Mouse (Mus musculus): ENCODE measurements at regions not wholly inside any gene's neighbourhood (a gene's known extent, or its start where the extent isn't known, plus 50 kb on each side); places are given as distances from the start of the nearest gene placed in this dataset.

DNA sequence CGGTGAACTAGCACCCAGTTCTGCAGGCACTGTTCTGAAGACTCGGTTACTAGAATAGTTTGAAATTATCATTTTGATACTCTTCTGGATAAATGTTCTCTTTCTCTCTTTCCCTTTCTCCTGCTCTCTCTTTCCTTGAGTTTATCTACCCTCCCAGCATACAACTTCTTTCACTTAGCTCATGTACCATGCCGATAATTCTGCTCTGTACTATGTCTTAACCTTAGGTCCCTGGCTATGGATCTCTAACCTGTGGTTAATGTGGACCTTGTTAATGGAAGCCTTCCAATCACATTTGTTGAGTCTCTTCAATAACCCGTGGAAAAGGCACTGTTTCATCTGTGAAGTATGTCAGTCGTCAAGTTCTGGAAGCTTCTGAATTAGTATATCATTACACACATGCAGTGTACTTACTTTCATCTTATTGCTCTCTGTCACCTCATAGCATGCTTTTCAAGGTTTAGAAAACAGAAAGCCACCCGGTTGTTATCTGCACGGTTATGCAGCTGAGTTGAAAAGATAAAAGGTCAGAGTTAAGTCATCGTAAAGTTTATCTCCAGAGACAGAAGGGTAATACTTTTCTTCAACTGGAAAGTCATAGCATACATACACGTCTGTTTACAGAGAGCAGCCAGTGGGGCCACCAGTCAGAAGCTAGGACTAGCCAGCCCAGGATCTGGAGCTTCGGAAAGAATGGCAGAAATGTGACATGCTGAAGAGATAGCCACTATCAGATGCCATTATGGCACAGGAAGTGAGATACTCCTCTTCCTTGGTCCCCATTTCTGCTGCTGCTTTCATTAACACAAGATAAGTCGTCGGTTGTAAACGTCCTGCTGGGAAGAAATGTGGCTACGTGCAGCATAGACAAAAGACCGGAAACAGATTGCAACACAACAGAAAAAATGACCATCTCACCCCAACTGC, 157.6 kb upstream of the Rspo3 start:
- Histone ChIP-seq H3K4me1 (ENCODE audit: control insufficient read depth, insufficient read depth, low read length) (no peaks in the 10 kb centered on the region), H3K4me2 (ENCODE audit: low read length) (no peak overlapping the region), H3K4me3 (replicated peaks; ENCODE audit: low read depth, low read length) (no peak overlapping the region), H3K27me3 (ENCODE audit: control insufficient read depth, insufficient read depth, low read length) (no peaks in the 10 kb centered on the region), H3K9ac (replicated peaks; ENCODE audit: low read length) (no peak overlapping the region), H3K36me3 (ENCODE audit: control insufficient read depth, insufficient read depth, low read length) (no peaks in the 10 kb centered on the region), H3K27ac (replicated peaks; ENCODE audit: low read depth, low read length) (no peak overlapping the region), H3K9me3 (ENCODE audit: control insufficient read depth, low read length) (no peaks in the 10 kb centered on the region)
- no peak for ATAC-seq (ENCODE audit: low FRiP score, low TSS enrichment)
- no peak for DNase-seq
- WGBS: 89% methylated on average over 15 of the region's 15 CpGs

- Histone ChIP-seq H3K27ac (replicated peaks; ENCODE audit: low read depth, low read length) (no peak overlapping the region), H3K9ac (replicated peaks; ENCODE audit: low read length) (no peak overlapping the region), H3K4me2 (ENCODE audit: low read length) (no peak overlapping the region), H3K27me3 (ENCODE audit: control insufficient read depth, insufficient read depth, low read length) (no peaks in the 10 kb centered on the region), H3K4me1 (ENCODE audit: control insufficient read depth, insufficient read depth, low read length) (no peaks in the 10 kb centered on the region), H3K4me3 (replicated peaks; ENCODE audit: low read depth, low read length) (no peak overlapping the region), H3K36me3 (ENCODE audit: control insufficient read depth, insufficient read depth, low read length) (no peaks in the 10 kb centered on the region), H3K9me3 (ENCODE audit: control insufficient read depth, low read length) (no peaks in the 10 kb centered on the region)
- ATAC-seq (ENCODE audit: low FRiP score, low TSS enrichment) (no peak), DNase-seq (no peak)
- WGBS: 89% methylated on average over 3 of the region's 3 CpGs
Observed at GRCm38 (mm10) chr10:29689529-29689928, 153.9 kb upstream of the Rspo3 start.

GRCm38 (mm10) chr10:29686982-29687381, 151.3 kb upstream of the Rspo3 start:
- H3K27me3 ChIP-seq (ENCODE audit: control insufficient read depth, insufficient read depth, low read length): no peaks in the 10 kb centered on the region
- H3K36me3 ChIP-seq (ENCODE audit: control insufficient read depth, insufficient read depth, low read length): no peaks in the 10 kb centered on the region
- no peak for ATAC-seq (ENCODE audit: low FRiP score, low TSS enrichment)
- WGBS: 50% methylated on average over 5 of the region's 5 CpGs
- H3K9ac ChIP-seq (replicated peaks; ENCODE audit: low read length): no peak overlapping the region
- DNase-seq: no peak
- no peak overlapping the region for H3K4me3 ChIP-seq (replicated peaks; ENCODE audit: low read depth, low read length)
- no peaks in the 10 kb centered on the region for H3K9me3 ChIP-seq (ENCODE audit: control insufficient read depth, low read length)
- H3K4me2 ChIP-seq (ENCODE audit: low read length): no peak overlapping the region
- no peak overlapping the region for H3K27ac ChIP-seq (replicated peaks; ENCODE audit: low read depth, low read length)
- H3K4me1 ChIP-seq (ENCODE audit: control insufficient read depth, insufficient read depth, low read length): no peaks in the 10 kb centered on the region

DNA sequence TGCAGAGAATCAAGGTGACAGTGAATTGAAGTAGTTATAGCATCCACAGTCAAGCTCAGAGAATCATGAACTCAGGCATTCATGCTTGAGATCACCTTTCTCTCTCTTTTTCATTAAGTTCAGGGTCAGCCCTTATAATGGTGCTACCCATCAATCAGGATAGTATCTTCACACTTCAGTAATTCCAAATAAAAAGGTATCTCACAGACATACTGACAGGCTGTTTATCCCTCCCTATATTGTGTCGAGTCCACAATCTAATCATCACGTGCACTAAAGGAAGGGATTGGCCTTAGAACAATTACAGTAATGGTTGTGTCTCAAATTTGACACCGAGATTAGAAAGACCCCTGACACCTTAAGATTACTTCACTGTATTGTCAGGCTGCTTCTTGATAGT, 138.7 kb upstream of the Rspo3 start:
- H3K9me3 ChIP-seq (ENCODE audit: control insufficient read depth, low read length): no peaks in the 10 kb centered on the region
- 28% methylated on average over 3 of the region's 3 CpGs for WGBS
- no peak for ATAC-seq (ENCODE audit: low FRiP score, low TSS enrichment)
- H3K27ac ChIP-seq (replicated peaks; ENCODE audit: low read depth, low read length): no peak overlapping the region
- H3K27me3 ChIP-seq (ENCODE audit: control insufficient read depth, insufficient read depth, low read length): no peaks in the 10 kb centered on the region
- H3K4me1 ChIP-seq (ENCODE audit: control insufficient read depth, insufficient read depth, low read length): no peaks in the 10 kb centered on the region
- H3K4me3 ChIP-seq (replicated peaks; ENCODE audit: low read depth, low read length): no peak overlapping the region
- H3K36me3 ChIP-seq (ENCODE audit: control insufficient read depth, insufficient read depth, low read length): no peaks in the 10 kb centered on the region
- no peak overlapping the region for H3K4me2 ChIP-seq (ENCODE audit: low read length)
- DNase-seq: no peak
- no peak overlapping the region for H3K9ac ChIP-seq (replicated peaks; ENCODE audit: low read length)

GRCm38 (mm10) chr10:29661752-29662151, 126.1 kb upstream of the Rspo3 start:
- DNase-seq (no peak), ATAC-seq (ENCODE audit: low FRiP score, low TSS enrichment) (no peak)
- Histone ChIP-seq H3K4me1 (ENCODE audit: control insufficient read depth, insufficient read depth, low read length) (no peaks in the 10 kb centered on the region), H3K4me3 (replicated peaks; ENCODE audit: low read depth, low read length) (no peak overlapping the region), H3K9ac (replicated peaks; ENCODE audit: low read length) (no peak overlapping the region), H3K27me3 (ENCODE audit: control insufficient read depth, insufficient read depth, low read length) (no peaks in the 10 kb centered on the region), H3K36me3 (ENCODE audit: control insufficient read depth, insufficient read depth, low read length) (no peaks in the 10 kb centered on the region), H3K27ac (replicated peaks; ENCODE audit: low read depth, low read length) (no peak overlapping the region), H3K9me3 (ENCODE audit: control insufficient read depth, low read length) (no peaks in the 10 kb centered on the region), H3K4me2 (ENCODE audit: low read length) (no peak overlapping the region)
- WGBS: 67% methylated on average over 1 of the region's 1 CpGs

DNA sequence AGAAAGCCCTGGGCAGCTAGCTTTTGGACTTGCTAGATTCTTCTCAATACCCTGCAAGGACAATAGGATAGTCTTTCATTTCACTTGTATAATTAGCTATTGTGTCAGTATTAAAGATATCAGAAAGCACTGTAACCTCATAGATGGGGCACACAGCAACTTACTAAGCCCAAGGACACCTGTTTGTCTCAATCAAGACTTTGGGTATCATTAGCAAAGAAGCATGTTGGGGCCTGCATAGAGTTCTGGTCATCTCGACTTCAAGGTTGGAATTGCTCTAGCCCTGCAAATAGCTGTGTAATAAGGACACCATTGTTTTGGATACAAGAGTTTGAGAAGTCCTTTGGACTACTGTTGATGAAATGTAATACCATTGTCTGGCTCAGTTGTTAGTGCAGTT, 104.6 kb upstream of the Rspo3 start:
- WGBS: 70% methylated on average over 1 of the region's 1 CpGs

DNA sequence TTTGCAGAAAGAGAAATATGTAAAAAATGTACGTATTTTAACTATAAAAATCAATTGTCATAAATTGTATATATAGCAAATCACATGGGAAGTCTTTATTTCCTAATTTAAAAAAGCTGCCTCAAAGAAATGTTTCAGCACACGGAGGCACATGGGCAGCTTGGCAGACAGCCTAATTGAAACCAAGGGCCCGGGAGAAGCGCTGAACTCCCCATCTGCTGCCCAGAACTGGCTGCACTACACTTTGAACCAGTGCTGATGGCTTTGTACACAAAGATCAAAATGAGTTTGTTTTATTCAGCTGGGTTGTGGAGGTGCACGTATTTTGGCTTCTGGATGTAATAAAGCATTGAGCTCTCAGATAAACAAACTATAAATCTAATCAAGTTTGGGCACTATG, 100.2 kb upstream of the Rspo3 start:
- Histone ChIP-seq H3K9me3 (ENCODE audit: control insufficient read depth, low read length) (no peaks in the 10 kb centered on the region), H3K27ac (replicated peaks; ENCODE audit: low read depth, low read length) (no peak overlapping the region), H3K4me1 (ENCODE audit: control insufficient read depth, insufficient read depth, low read length) (no peaks in the 10 kb centered on the region), H3K36me3 (ENCODE audit: control insufficient read depth, insufficient read depth, low read length) (no peaks in the 10 kb centered on the region), H3K27me3 (ENCODE audit: control insufficient read depth, insufficient read depth, low read length) (no peaks in the 10 kb centered on the region), H3K4me2 (ENCODE audit: low read length) (no peak overlapping the region), H3K4me3 (replicated peaks; ENCODE audit: low read depth, low read length) (no peak overlapping the region), H3K9ac (replicated peaks; ENCODE audit: low read length) (no peak overlapping the region)
- WGBS: 66% methylated on average over 5 of the region's 5 CpGs
- ATAC-seq (ENCODE audit: low FRiP score, low TSS enrichment): no peak
- DNase-seq: peak; percentile 46

More for the DNA sequence above, 104.6 kb upstream of the Rspo3 start:
- Histone ChIP-seq H3K4me2 (ENCODE audit: low read length) (no peak overlapping the region), H3K9ac (replicated peaks; ENCODE audit: low read length) (no peak overlapping the region), H3K27ac (replicated peaks; ENCODE audit: low read depth, low read length) (no peak overlapping the region), H3K4me1 (ENCODE audit: control insufficient read depth, insufficient read depth, low read length) (no peaks in the 10 kb centered on the region), H3K9me3 (ENCODE audit: control insufficient read depth, low read length) (no peaks in the 10 kb centered on the region), H3K36me3 (ENCODE audit: control insufficient read depth, insufficient read depth, low read length) (no peaks in the 10 kb centered on the region), H3K4me3 (replicated peaks; ENCODE audit: low read depth, low read length) (no peak overlapping the region), H3K27me3 (ENCODE audit: control insufficient read depth, insufficient read depth, low read length) (no peaks in the 10 kb centered on the region)
- ATAC-seq (ENCODE audit: low FRiP score, low TSS enrichment) (no peak), DNase-seq (no peak)

DNA sequence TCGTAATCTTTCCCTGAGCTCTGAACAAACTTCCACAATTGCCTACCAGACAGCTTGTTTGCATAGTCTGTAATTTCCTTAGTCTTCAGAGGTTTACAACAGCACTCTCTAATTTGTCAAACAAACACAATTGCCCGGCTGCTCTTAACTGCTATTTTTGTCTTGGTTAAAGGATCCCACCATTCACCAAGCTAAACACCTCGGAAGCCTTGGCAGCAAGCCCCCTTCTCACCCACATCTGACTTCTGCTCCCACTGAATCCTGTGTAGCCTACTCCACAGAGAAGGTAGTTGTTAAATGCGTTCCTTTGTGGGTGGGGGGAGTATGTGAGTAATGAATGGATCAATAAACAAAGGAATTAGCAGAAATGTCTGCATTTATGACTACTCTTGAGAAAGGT, 59.8 kb upstream of the Rspo3 start:
- Histone ChIP-seq H3K9me3 (ENCODE audit: control insufficient read depth, low read length) (no peaks in the 10 kb centered on the region), H3K36me3 (ENCODE audit: control insufficient read depth, insufficient read depth, low read length) (no peaks in the 10 kb centered on the region), H3K27ac (replicated peaks; ENCODE audit: low read depth, low read length) (no peak overlapping the region), H3K4me1 (ENCODE audit: control insufficient read depth, insufficient read depth, low read length) (no peaks in the 10 kb centered on the region), H3K9ac (replicated peaks; ENCODE audit: low read length) (no peak overlapping the region), H3K4me2 (ENCODE audit: low read length) (no peak overlapping the region), H3K27me3 (ENCODE audit: control insufficient read depth, insufficient read depth, low read length) (no peaks in the 10 kb centered on the region), H3K4me3 (replicated peaks; ENCODE audit: low read depth, low read length) (no peak overlapping the region)
- WGBS: 60% methylated on average over 4 of the region's 4 CpGs
- no peak for DNase-seq
- ATAC-seq (ENCODE audit: low FRiP score, low TSS enrichment): no peak

- Histone ChIP-seq H3K9ac (replicated peaks; ENCODE audit: low read length) (no peak overlapping the region), H3K27ac (replicated peaks; ENCODE audit: low read depth, low read length) (no peak overlapping the region), H3K4me3 (replicated peaks; ENCODE audit: low read depth, low read length) (no peak overlapping the region), H3K36me3 (ENCODE audit: control insufficient read depth, insufficient read depth, low read length) (no peaks in the 10 kb centered on the region), H3K4me1 (ENCODE audit: control insufficient read depth, insufficient read depth, low read length) (no peaks in the 10 kb centered on the region), H3K9me3 (ENCODE audit: control insufficient read depth, low read length) (no peaks in the 10 kb centered on the region), H3K4me2 (ENCODE audit: low read length) (no peak overlapping the region), H3K27me3 (ENCODE audit: control insufficient read depth, insufficient read depth, low read length) (no peaks in the 10 kb centered on the region)
- WGBS: 54% methylated on average over 1 of the region's 1 CpGs
- DNase-seq (no peak), ATAC-seq (ENCODE audit: low FRiP score, low TSS enrichment) (no peak)
Observed at GRCm38 (mm10) chr10:29594969-29595368, 59.3 kb upstream of the Rspo3 start.
